15 mouse cellular contexts compared by ENCODE assay signal in the genomic region with DNA sequence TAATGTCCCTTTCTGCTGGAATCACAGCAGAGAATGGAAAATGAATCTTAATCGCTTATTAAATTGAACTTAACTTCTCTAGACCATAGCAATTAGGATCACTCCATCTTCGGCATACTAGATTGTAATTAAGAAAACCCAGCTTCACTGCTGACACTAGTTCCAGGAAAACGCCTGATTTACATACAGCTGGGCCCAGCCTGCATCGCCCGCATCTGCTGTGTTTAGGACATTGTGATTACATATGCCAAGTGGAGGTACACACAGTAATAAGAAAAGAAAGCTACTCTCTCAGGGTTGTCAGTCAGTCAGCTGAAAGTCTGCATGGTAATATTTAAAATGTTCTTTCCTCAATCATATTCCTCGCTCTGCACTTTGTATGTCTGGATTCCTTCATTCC.
A peak's percentile ranks its signal among the peaks of the same experiment; 100 is the strongest.
DNase-seq lines count a peak whose midpoint lies in the region; ATAC-seq lines count a peak whose summit lies in the region.
"Had no signal": no experiment of that assay in that cellular context is flagged by ENCODE, and none has a peak within 500 bp of the region (broad histone marks: within the 10 kb centered on the region; RNA-seq: fewer than 3 reads in every experiment).

No protein-coding gene starts in this region.

- H3K36me3 ChIP-seq in neural tube, embryonic 12.5 days, result no peaks in the 10 kb centered on the region
- no peaks in the 10 kb centered on the region for H3K36me3 ChIP-seq in neural tube, embryonic 15.5 days
- no peaks in the 10 kb centered on the region for H3K36me3 ChIP-seq in hindbrain, embryonic 13.5 days
- H3K36me3 ChIP-seq: heart, embryonic 10.5 days; stomach, embryonic 15.5 days had no signal

- no peak overlapping the region for H3K4me3 ChIP-seq in neural tube, embryonic 12.5 days
- H3K4me3 ChIP-seq in neural tube, embryonic 15.5 days (replicated peaks), result no peak overlapping the region
- H3K4me3 ChIP-seq in hindbrain, embryonic 13.5 days, result no peak overlapping the region
- H3K4me3 ChIP-seq: heart, embryonic 10.5 days; stomach, embryonic 15.5 days had no signal

- ATAC-seq in frontal cortex, adult (ENCODE audit: low TSS enrichment), result peak; percentile 70
- ATAC-seq in neural tube, embryonic 12.5 days (ENCODE audit: low FRiP score, low read depth), result peak; percentile 79
- ATAC-seq in neural tube, embryonic 15.5 days (ENCODE audit: low FRiP score), result no peak
- ATAC-seq in hindbrain, embryonic 13.5 days (ENCODE audit: low FRiP score), result peak; percentile 66; the same call in 1 of the 2 replicates
- ATAC-seq: intestine, embryonic 16.5 days had no signal

- H3K9me3 ChIP-seq in neural tube, embryonic 12.5 days, result no peaks in the 10 kb centered on the region
- no peaks in the 10 kb centered on the region for H3K9me3 ChIP-seq in neural tube, embryonic 15.5 days (replicated peaks)
- no peaks in the 10 kb centered on the region for H3K9me3 ChIP-seq in hindbrain, embryonic 13.5 days
- H3K9me3 ChIP-seq: heart, embryonic 10.5 days; stomach, embryonic 15.5 days had no signal

- no peak overlapping the region for H3K4me2 ChIP-seq in neural tube, embryonic 12.5 days (replicated peaks)
- H3K4me2 ChIP-seq in neural tube, embryonic 15.5 days, result no peak overlapping the region
- no peak overlapping the region for H3K4me2 ChIP-seq in hindbrain, embryonic 13.5 days
- H3K4me2 ChIP-seq: lung, embryonic 14.5 days; stomach, embryonic 15.5 days had no signal

- no peak for DNase-seq in frontal cortex, postnatal 25 days (ENCODE audit: low spot score in 2 of 2)
- DNase-seq in heart, adult 18-20 months, result no peak
- no peak for DNase-seq in gastrocnemius, postnatal 14 days
- DNase-seq: cerebellum, postnatal 25 days; gastrocnemius, postnatal 25 days; lung, embryonic 14.5 days; thymus, postnatal 14 days had no signal

- WGBS in neural tube, embryonic 12.5 days, result 68% methylated on average over 6 of the region's 6 CpGs
- 45% methylated on average over 6 of the region's 6 CpGs for WGBS in neural tube, embryonic 15.5 days
- 37% methylated on average over 6 of the region's 6 CpGs for WGBS in hindbrain, embryonic 13.5 days

- no peaks in the 10 kb centered on the region for H3K4me1 ChIP-seq in neural tube, embryonic 12.5 days
- H3K4me1 ChIP-seq in neural tube, embryonic 15.5 days, result no peaks in the 10 kb centered on the region
- 0 out of 2 replicates have a peak, but pooled peaks cover 5% of the 10 kb centered on the region for H3K4me1 ChIP-seq in hindbrain, embryonic 13.5 days (replicated peaks)
- H3K4me1 ChIP-seq: heart, embryonic 10.5 days; stomach, embryonic 15.5 days had no signal

- no peak overlapping the region for H3K27ac ChIP-seq in neural tube, embryonic 12.5 days
- H3K27ac ChIP-seq in neural tube, embryonic 15.5 days (replicated peaks), result no peak overlapping the region
- H3K27ac ChIP-seq in hindbrain, embryonic 13.5 days, result no peak overlapping the region; the same call in 1 of the 2 replicates
- H3K27ac ChIP-seq: heart, embryonic 10.5 days; macrophage; stomach, embryonic 15.5 days had no signal

- intact Hi-C loops in gastrocnemius, postnatal 14 days (cut with DNase I; ENCODE audit: low total_unique reads), result no loop called here

- H3K27me3 ChIP-seq in neural tube, embryonic 12.5 days (replicated peaks), result no peaks in the 10 kb centered on the region
- no peaks in the 10 kb centered on the region for H3K27me3 ChIP-seq in neural tube, embryonic 15.5 days (replicated peaks)
- no peaks in the 10 kb centered on the region for H3K27me3 ChIP-seq in hindbrain, embryonic 13.5 days
- H3K27me3 ChIP-seq: stomach, embryonic 15.5 days had no signal

- no peak overlapping the region for H3K9ac ChIP-seq in neural tube, embryonic 12.5 days
- no peak overlapping the region for H3K9ac ChIP-seq in neural tube, embryonic 15.5 days (replicated peaks)
- H3K9ac ChIP-seq in hindbrain, embryonic 13.5 days, result no peak overlapping the region
- H3K9ac ChIP-seq: lung, embryonic 14.5 days; stomach, embryonic 15.5 days had no signal
